11 mouse cellular contexts compared by ENCODE assay signal in genomic region chr2:84581208-84581607, GRCm38 (mm10).
A peak's percentile ranks its signal among the peaks of the same experiment; 100 is the strongest.
DNase-seq lines count a peak whose midpoint lies in the region; ATAC-seq and TF ChIP-seq lines count a peak whose summit lies in the region.
"Had no signal": no experiment of that assay in that cellular context is flagged by ENCODE, and none has a peak within 500 bp of the region (broad histone marks: within the 10 kb centered on the region; RNA-seq: fewer than 3 reads in every experiment).

No protein-coding gene starts in this region.

- TF ChIP-seq POLR2A in bone marrow, adult 2 months (IDR thresholded peaks at IDR 0.05; ENCODE audit: borderline replicate concordance, control insufficient read depth, low read depth, low read length): no peak

- peak; percentile 9 for DNase-seq in left cerebral cortex, postnatal 4 days
- no peak for DNase-seq in left cerebral cortex, postnatal 14 days (ENCODE audit: low spot score in 2 of 2)
- DNase-seq in ES-CJ7 (ENCODE audit: low read depth, low spot score): peak; percentile 44

- no peak overlapping the region for H3K4me3 ChIP-seq in bone marrow, adult 2 months (replicated peaks; ENCODE audit: control insufficient read depth, low read depth, low read length)
- H3K4me3 ChIP-seq: forebrain, embryonic 10.5 days; liver, embryonic 15.5 days; neural tube, embryonic 13.5 days had no signal

- ATAC-seq in megakaryocyte progenitor cell, adult 5-6 weeks (replicated peaks; ENCODE audit: poor library complexity): peak; percentile 71; the same call in 1 of the 2 replicates
- no peak for ATAC-seq in inflammation-experienced regulatory T-cells, adult 6 months
- no peak for ATAC-seq in activated CD4-positive, CD25-positive, alpha-beta regulatory T cell, adult 4 months
- no peak for ATAC-seq in frontal cortex, adult (ENCODE audit: low TSS enrichment)

- H3K27ac ChIP-seq in bone marrow, adult 2 months (ENCODE audit: control insufficient read depth, insufficient read depth, low read depth, low read length, poor library complexity): no peak overlapping the region
- H3K27ac ChIP-seq: forebrain, embryonic 10.5 days; liver, embryonic 15.5 days; neural tube, embryonic 13.5 days had no signal

- 80% methylated on average over 2 of the region's 3 CpGs for WGBS in bone marrow, adult 2 months

- H3K4me1 ChIP-seq in bone marrow, adult 2 months (ENCODE audit: control insufficient read depth, insufficient read depth, low read length): no peaks in the 10 kb centered on the region
- H3K4me1 ChIP-seq: forebrain, embryonic 10.5 days; liver, embryonic 15.5 days; neural tube, embryonic 13.5 days had no signal

- intact Hi-C loops in left cerebral cortex, postnatal 4 days (cut with DNase I): no loop called here
- intact Hi-C loops in left cerebral cortex, postnatal 14 days (cut with DNase I): no loop called here

- peak; percentile 47 for TF ChIP-seq CTCF in bone marrow, adult 2 months (IDR thresholded peaks at IDR 0.05; ENCODE audit: control insufficient read depth, insufficient read depth, low read length)

Comparison
In these comparisons a context has a peak if more than half of its experiments do, and no peak if none do; other contexts are left out.
1. DNase-seq: peak in left cerebral cortex, postnatal 4 days (single experiment) and ES-CJ7 (single experiment); none in left cerebral cortex, postnatal 14 days (0 of 2).